Mouse (Mus musculus) liver, embryonic 13.5 days (tissue): ENCODE measurements at regions not wholly inside any gene's neighbourhood (a gene's known extent, or its start where the extent isn't known, plus 50 kb on each side); places are given as distances from the start of the nearest gene placed in this dataset.

ENCODE experiments used
- ATAC-seq: fragments of 200-750 bp; cut with Nextera tagmentation; 2 replicates; pipeline ENCODE4 v1.8.0; 2017; ENCODE audit warnings: low read depth, mild to moderate bottlenecking, moderate number of reproducible peaks, moderate library complexity
- DNase-seq: peaks from one replicate; pipeline ENCODE4 v3.0.0; 2022
- H3K27ac ChIP-seq: fragments of 300-500 bp; sonication (generic); 2 replicates; pipeline ENCODE4 v1.5.1; 2015; ENCODE audit warnings: moderate library complexity, mild to moderate bottlenecking, inconsistent platforms
- H3K27me3 ChIP-seq: fragments of 300-500 bp; sonication (generic); 2 replicates; pipeline ENCODE4 v1.6.1; 2015; ENCODE audit warnings: mild to moderate bottlenecking, inconsistent platforms
- H3K36me3 ChIP-seq: fragments of 300-500 bp; sonication (generic); 2 replicates; pipeline ENCODE4 v1.6.1; 2015; ENCODE audit warnings: mild to moderate bottlenecking, inconsistent platforms
- H3K4me1 ChIP-seq: fragments of 300-500 bp; sonication (generic); replicated peaks from 2 replicates; pipeline ENCODE4 v1.6.1; 2015; ENCODE audit warnings: inconsistent platforms
- H3K4me2 ChIP-seq: fragments of 300-500 bp; sonication (generic); 2 replicates; pipeline ENCODE4 v1.6.1; 2015; ENCODE audit warnings: inconsistent platforms, mild to moderate bottlenecking, moderate library complexity
- H3K4me3 ChIP-seq: fragments of 300-500 bp; sonication (generic); replicated peaks from 2 replicates; pipeline ENCODE4 v1.5.1; 2015; ENCODE audit warnings: mild to moderate bottlenecking, inconsistent platforms
- H3K9ac ChIP-seq: fragments of 300-500 bp; sonication (generic); 2 replicates; pipeline ENCODE4 v1.6.1; 2015; ENCODE audit warnings: mild to moderate bottlenecking, inconsistent platforms
- H3K9me3 ChIP-seq: fragments of 300-500 bp; sonication (generic); replicated peaks from 2 replicates; pipeline ENCODE4 v1.6.1; 2016; ENCODE audit warnings: inconsistent platforms
- WGBS: fragments of 180-500 bp; shearing (Covaris S2); methylation state at CpG from one replicate; pipeline ENCODE4 v1.1.7; 2015; ENCODE audit not compliant: insufficient replicate concordance; 5-methylcytosine and 5-hydroxymethylcytosine counted together

DNA sequence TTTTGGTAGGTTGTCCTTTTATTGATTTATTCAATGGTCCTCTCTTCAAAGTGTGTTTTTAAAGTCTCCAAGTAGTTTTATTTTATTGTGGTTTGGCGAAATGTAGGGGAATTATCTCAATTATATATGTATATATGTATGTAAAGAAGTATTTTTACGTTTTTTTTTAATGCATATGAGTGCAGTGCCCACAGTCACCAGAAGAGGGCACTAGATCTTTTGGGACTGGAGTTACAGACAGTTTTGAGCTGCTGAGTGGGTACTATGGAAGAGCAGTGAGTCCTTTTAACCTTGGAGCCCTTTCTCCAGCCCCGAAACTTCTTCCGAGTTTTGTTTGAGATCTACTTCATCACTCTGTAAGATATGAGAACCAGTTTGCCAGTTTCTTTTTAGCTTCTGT, 59.5 kb upstream of the Agtr2 start:
- no peak overlapping the region for H3K9ac ChIP-seq
- H3K4me2 ChIP-seq: no peak overlapping the region
- H3K9me3 ChIP-seq: no peaks in the 10 kb centered on the region
- H3K36me3 ChIP-seq: no peaks in the 10 kb centered on the region
- H3K27ac ChIP-seq: no peak overlapping the region
- H3K4me3 ChIP-seq: no peak overlapping the region
- ATAC-seq (no peak), DNase-seq (no peak)
- 41% methylated on average over 4 of the region's 4 CpGs for WGBS
- H3K27me3 ChIP-seq: no peaks in the 10 kb centered on the region
- no peaks in the 10 kb centered on the region for H3K4me1 ChIP-seq

- no peaks in the 10 kb centered on the region for H3K36me3 ChIP-seq
- H3K4me2 ChIP-seq: no peak overlapping the region
- no peaks in the 10 kb centered on the region for H3K27me3 ChIP-seq
- H3K4me3 ChIP-seq: no peak overlapping the region
- H3K9ac ChIP-seq: no peak overlapping the region
- DNase-seq: no peak
- no peaks in the 10 kb centered on the region for H3K9me3 ChIP-seq
- WGBS: 44% methylated on average over 3 of the region's 3 CpGs
- H3K4me1 ChIP-seq: no peaks in the 10 kb centered on the region
- H3K27ac ChIP-seq: no peak overlapping the region
- ATAC-seq: no peak
Measured at GRCm38 (mm10) chrX:21428081-21428480, 56.3 kb upstream of the Agtr2 start.

DNA sequence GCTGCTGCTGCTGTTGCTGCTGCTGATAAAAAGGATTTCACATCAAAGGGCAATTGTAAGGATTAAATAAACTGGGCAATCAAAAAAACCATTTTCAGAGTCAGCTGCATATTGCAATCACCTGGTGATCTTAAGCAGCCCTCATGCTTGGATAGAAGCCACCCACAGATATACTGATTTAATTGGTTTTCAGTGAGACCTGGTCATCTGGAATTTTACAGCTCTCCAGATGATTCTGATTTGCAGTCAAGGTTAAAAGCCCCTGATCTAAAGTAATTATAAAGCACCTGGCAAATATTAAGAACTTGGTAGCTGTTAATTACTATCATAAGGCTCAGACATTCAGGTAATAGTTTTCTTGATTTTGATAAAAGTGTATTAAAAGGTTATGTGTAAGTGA, 50.8 kb upstream of the Agtr2 start:
- H3K27ac ChIP-seq: no peak overlapping the region
- no peak overlapping the region for H3K9ac ChIP-seq
- H3K4me3 ChIP-seq: no peak overlapping the region
- H3K4me1 ChIP-seq: no peaks in the 10 kb centered on the region
- no peaks in the 10 kb centered on the region for H3K27me3 ChIP-seq
- H3K9me3 ChIP-seq: no peaks in the 10 kb centered on the region
- no peak for ATAC-seq
- no peak overlapping the region for H3K4me2 ChIP-seq
- H3K36me3 ChIP-seq: no peaks in the 10 kb centered on the region
- no peak for DNase-seq
